Mouse (Mus musculus): ENCODE data around the gene Olfr460.
"Not testable (repeated sequence)": the region's sequence is repeated elsewhere in the genome, so short reads cannot be mapped to it uniquely, and the experiment has no call there.

The Olfr460 gene

DNA sequence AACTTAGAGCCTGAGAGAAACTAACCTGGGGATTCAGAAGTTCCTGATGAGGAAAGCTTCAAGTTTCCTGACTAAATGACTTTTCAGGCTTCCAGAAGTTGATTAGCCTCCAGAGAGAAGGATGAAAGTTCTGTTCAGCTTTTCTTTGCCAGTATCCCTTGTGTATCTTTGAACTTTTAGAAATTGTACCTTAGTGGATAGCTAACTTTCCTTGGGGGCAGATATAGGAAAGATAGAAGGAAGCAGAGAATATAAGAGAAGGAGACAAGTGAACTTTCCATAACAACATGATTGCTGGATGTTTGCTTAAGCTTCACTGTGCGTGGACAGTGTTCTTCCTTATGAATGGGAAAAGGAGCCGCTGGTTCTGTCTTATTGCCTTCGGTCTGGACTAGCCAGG is at the start of gene Olfr460:
Olfr460 (plus strand) TSS at position 301 of the 400 bp plus-strand sequence.
- DNase-seq, result no peak

GRCm38 (mm10) chr6:40544690-40545089 is 24.6 kb upstream of the Olfr460 start:
- DNase-seq, result no peak

DNA sequence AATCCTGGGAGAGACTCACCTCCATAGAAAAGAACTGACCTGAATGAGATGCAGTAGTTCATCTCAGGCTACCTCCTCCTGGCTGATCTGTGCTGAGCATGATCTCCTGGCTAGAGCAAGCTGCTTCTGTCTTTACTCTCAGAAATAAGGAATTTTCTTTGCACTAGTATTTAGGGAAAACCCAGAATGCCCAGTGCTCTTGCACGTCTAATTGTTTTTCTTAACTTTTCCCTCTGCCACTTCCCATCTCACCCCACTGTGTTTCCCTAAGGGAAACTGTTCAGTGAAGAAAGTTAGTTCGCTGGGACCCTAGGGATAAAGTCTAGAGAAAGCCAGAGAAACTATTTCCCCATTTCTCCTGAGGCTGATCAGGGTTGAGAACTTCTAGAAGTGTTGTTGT is 14.3 kb upstream of the Olfr460 start, which contains the start of gene Olfr461:
Olfr461 (minus strand) TSS at position 101 of the 400 bp plus-strand sequence.
- no peak for DNase-seq

GRCm38 (mm10) chr6:40573618-40574017 is 4.3 kb downstream of the Olfr460 start:
- DNase-seq, result no peak

GRCm38 (mm10) chr6:40576305-40576704 is 7.0 kb downstream of the Olfr460 start:
- DNase-seq, result peak; percentile 46

DNA sequence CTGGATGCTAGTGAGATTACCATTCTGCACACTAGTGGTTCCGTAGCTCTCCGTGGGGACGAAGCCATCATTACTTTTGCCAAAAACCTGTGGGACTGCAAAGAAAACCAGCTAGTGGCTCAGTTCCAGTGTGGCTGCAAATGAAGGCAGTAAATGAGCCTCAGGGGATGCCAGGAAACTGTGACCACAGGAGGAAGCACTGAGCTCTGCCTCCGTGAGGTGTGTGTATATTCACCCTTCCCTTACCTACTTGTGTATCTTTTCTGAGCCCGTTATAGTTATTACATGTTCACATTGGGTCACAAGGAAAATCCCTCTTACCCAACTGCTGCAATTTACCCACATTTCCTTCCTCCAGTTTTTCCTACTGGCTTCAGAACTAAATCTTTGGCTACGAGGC is 15.0 kb downstream of the Olfr460 start:
- DNase-seq, result no peak

DNA sequence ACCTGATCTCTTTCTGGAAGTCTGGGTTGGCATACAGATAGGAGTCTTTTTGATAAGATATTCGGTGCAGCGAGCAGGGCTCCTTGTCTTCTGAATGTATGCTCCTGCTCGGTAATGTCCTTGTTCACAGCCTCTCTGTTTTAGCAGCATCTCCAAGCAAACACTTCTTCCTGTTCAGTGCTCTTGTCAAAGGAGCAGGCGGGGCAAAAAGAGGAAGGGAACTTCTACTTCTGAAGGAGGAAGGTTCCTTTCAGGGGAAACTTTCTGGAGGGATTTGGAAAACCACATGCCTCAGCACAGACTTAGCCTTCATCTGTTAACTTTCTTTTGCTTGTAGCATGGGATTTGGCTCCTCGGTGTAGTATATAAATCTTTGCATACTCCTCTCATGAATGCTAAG is 16.4 kb downstream of the Olfr460 start, which contains the start of gene Clec5a:
Clec5a (minus strand) TSS at position 177 of the 400 bp plus-strand sequence.
- DNase-seq, result no peak

GRCm38 (mm10) chr6:40588346-40588745 is 19.1 kb downstream of the Olfr460 start:
- no peak for DNase-seq

GRCm38 (mm10) chr6:40594804-40595550 is 25.7 kb downstream of the Olfr460 start:
- DNase-seq, result no peak

- not testable (repeated sequence) for DNase-seq
These were observed 29.3 kb downstream of the Olfr460 start for GRCm38 (mm10) chr6:40598546-40598945.

DNA sequence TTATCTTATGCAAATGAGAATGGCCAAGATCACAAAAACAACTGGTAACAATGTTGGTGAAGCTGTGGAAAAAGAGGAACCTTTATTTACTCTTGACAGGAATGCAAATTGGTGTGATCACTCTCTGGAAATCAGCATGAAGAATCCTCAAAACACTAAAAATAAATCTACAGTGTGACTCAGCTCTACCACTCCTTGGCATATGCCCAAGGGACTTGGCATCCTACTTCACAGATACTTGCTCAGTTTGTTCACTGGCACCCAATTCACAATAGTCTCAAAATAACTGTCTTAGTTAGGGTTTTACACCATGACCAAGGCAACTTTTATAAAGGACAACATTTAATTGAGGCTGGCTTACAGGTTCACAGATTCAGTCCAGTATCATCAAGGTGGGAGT is 38.1 kb downstream of the Olfr460 start:
- DNase-seq, result peak; percentile 57

GRCm38 (mm10) chr6:40610244-40610643 is 41.0 kb downstream of the Olfr460 start:
- peak; percentile 54 for DNase-seq

- DNase-seq, result no peak
These were observed 44.1 kb downstream of the Olfr460 start, which contains the start of gene Tas2r138 for GRCm38 (mm10) chr6:40613260-40613852. TSS of gene Tas2r138 (minus strand) at chr6:40613310.

GRCm38 (mm10) chr6:40617965-40618364 is 48.7 kb downstream of the Olfr460 start:
- DNase-seq, result peak; percentile 12
